Comparison of ENCODE assay signal across 8 mouse cellular contexts in the genomic region with DNA sequence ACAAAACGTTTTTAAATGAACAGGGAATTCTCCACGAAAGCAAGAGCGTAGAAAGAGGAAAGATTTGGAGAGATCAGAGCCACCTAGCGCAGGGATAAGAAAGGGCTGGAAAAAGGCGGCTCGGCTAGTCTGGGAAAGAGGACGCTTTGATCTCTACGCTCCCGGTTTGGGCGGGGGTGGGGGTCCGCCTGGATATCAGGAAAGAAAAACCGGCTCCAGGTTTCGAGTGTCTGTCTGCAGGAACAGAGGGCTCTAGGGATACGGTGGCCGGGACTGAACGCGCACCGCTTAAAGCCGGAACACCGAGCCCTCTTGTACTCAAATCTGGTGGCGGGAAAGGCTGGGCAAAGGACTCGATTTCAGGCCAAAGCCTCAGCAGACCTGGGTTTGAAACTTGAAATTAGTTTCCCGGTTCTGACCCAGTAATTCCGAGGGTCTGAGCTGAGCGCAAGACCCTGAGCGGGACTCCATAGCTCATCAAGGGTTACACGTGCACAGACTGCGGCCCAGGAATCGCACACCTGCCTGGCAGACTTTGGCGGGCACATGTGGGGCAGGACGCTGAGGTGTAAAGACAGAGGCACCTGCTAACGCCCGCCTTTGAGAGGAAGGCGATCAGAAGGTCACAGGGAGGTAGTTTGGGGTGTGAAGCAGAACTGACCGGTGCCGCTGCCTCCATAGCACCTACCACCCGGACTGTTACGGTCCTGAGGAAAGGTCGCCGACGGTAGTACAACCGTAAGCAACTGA. TPM values are rescaled to one million over a fixed set of nuclear protein-coding genes. Genes with fewer than 3 reads are reported as not detected.
DNase-seq lines count a peak whose midpoint lies in the region; ATAC-seq and TF ChIP-seq lines count a peak whose summit lies in the region.

No protein-coding gene starts in this region.

- no peak for TF ChIP-seq POLR2A in thymus, adult 2 months (IDR thresholded peaks at IDR 0.05; ENCODE audit: control insufficient read depth, extremely low read depth, insufficient read depth, low read length, poor library complexity)

- H3K4me1 ChIP-seq in heart, embryonic 13.5 days = peaks cover 56% of the 10 kb centered on the region
- 0 out of 2 replicates have a peak, but pooled peaks cover 13% of the 10 kb centered on the region for H3K4me1 ChIP-seq in thymus, adult 2 months (replicated peaks; ENCODE audit: control insufficient read depth, insufficient read depth, low read length)

- peak overlapping the region; percentile 82 for H3K9ac ChIP-seq in heart, embryonic 13.5 days

- peak overlapping the region; percentile 92 for H3K4me2 ChIP-seq in heart, embryonic 13.5 days

- H3K4me3 ChIP-seq in heart, embryonic 13.5 days = peak overlapping the region; percentile 67
- H3K4me3 ChIP-seq in thymus, adult 2 months (ENCODE audit: control insufficient read depth, insufficient read depth, low read length) = no peak overlapping the region

- 3% methylated on average over 42 of the region's 42 CpGs for WGBS in heart, embryonic 13.5 days
- 4% methylated on average over 42 of the region's 42 CpGs for WGBS in thymus, adult 2 months

- H3K9me3 ChIP-seq in heart, embryonic 13.5 days = no peaks in the 10 kb centered on the region

- no peak for ATAC-seq in heart, embryonic 13.5 days (ENCODE audit: extremely low read depth, insufficient number of reproducible peaks, low FRiP score, low TSS enrichment)

- no peaks in the 10 kb centered on the region for H3K36me3 ChIP-seq in heart, embryonic 13.5 days
- H3K36me3 ChIP-seq in thymus, adult 2 months (ENCODE audit: control insufficient read depth, insufficient read depth, low read length) = no peaks in the 10 kb centered on the region

- intact Hi-C loops in left cerebral cortex, postnatal 25 days (cut with DNase I) = loop anchor here (5.0 kb wide), 2 partner anchors 87 to 93 kb away; partner anchors contain the start of gene Batf3

- peaks cover 41% of the 10 kb centered on the region for H3K27me3 ChIP-seq in heart, embryonic 13.5 days (replicated peaks)
- peaks cover 23% of the 10 kb centered on the region for H3K27me3 ChIP-seq in thymus, adult 2 months (ENCODE audit: control insufficient read depth, insufficient read depth, low read length)

- no peak for TF ChIP-seq CTCF in thymus, adult 2 months (IDR thresholded peaks at IDR 0.05; ENCODE audit: borderline replicate concordance, control insufficient read depth, extremely low read depth, insufficient read depth, low read length, poor library complexity)

- H3K27ac ChIP-seq in heart, embryonic 13.5 days (replicated peaks) = peak overlapping the region; percentile 76
- no peak overlapping the region for H3K27ac ChIP-seq in thymus, adult 2 months (ENCODE audit: control insufficient read depth, insufficient read depth, low read length)

- DNase-seq in left cerebral cortex, postnatal 25 days (ENCODE audit: low spot score in 2 of 2) = peak; percentile 8 to 24
- DNase-seq in left cerebral cortex, adult 18-20 months (ENCODE audit: low spot score in 2 of 2) = no peak
- DNase-seq in cerebellum, postnatal 10 days = peak; percentile 52 to 63
- DNase-seq in kidney, postnatal 10 days = peak; percentile 50
- DNase-seq in lung, postnatal 4 days = peak; percentile 41 to 51
- peak; percentile 47 for DNase-seq in yolk sac, embryonic 10.5 days (ENCODE audit: low spot score)
- DNase-seq in thymus, adult 2 months = no peak

RNA-seq across cellular contexts. Expression of gene Fam71a, which starts 19.6 kb away (rescaled TPM):
- total RNA-seq in left cerebral cortex, postnatal 25 days (2021) = not detected
- total RNA-seq in left cerebral cortex, adult 18-20 months (2021) = not detected
- not detected in 2 replicates for polyA plus RNA-seq in heart, embryonic 13.5 days (2015; fragmentation: Nextera tagmentation; extraction: Ambion mirVana)
- polyA plus RNA-seq in thymus, adult 2 months (2012; rRNA removed) = not detected in 2 replicates

RNA-seq across cellular contexts. Expression of gene Atf3, which starts 33.6 kb away (rescaled TPM):
- 1 to 10 TPM in 1 of 2 experiments, under 1 TPM in 1; 0.53 to 1.4 TPM for total RNA-seq in left cerebral cortex, postnatal 25 days (2021)
- 1 to 10 TPM in 1 of 2 experiments, under 1 TPM in 1; 0.91 to 3.1 TPM for total RNA-seq in left cerebral cortex, adult 18-20 months (2021)
- 14.0 and 15.2 TPM in 2 replicates for polyA plus RNA-seq in heart, embryonic 13.5 days (2015; fragmentation: Nextera tagmentation; extraction: Ambion mirVana)
- polyA plus RNA-seq in thymus, adult 2 months (2012; rRNA removed) = 3.2 and 4.2 TPM in 2 replicates

Comparison
In these comparisons a context has a peak if more than half of its experiments do, and no peak if none do; other contexts are left out.
1. DNase-seq: peak in left cerebral cortex, postnatal 25 days (2 of 2), cerebellum, postnatal 10 days (2 of 2), kidney, postnatal 10 days (single experiment), lung, postnatal 4 days (2 of 2) and yolk sac, embryonic 10.5 days (single experiment); none in left cerebral cortex, adult 18-20 months (0 of 2) and thymus, adult 2 months (single experiment).